ENCODE assay signal across 9 mouse cellular contexts in the genomic region with DNA sequence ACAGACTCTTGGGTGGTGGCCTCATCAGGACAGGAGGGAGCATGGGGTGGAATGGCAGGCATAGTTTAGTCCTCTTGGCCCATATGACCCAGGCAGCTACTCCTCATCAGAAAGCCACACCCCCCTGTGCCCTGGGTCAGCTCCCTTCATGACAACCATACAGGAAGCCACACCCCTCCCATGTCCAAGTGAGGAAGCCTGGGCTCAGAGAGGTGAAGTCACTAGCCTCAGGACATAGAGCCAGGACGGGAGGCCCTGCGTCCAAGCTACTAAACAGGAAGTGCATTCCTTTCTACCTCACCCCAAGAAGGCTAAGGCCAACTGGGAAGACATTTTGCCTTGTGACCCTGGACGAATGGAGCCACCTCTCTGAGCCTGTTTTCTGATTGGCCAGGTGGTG. TPM values are rescaled to one million over a fixed set of nuclear protein-coding genes. Genes with fewer than 3 reads are reported as not detected.
A peak's percentile ranks its signal among the peaks of the same experiment; 100 is the strongest.
DNase-seq lines count a peak whose midpoint lies in the region.
"Had no signal": no experiment of that assay in that cellular context is flagged by ENCODE, and none has a peak within 500 bp of the region (broad histone marks: within the 10 kb centered on the region; RNA-seq: fewer than 3 reads in every experiment).

No protein-coding gene starts in this region.

- DNase-seq in 416B (ENCODE audit: low read depth) (peak; percentile 84), R1 (ENCODE audit: low read depth, low spot score) (peak; percentile 64)
- DNase-seq in kidney, adult 9 months, result peak; percentile 61
- peak; percentile 62 for DNase-seq in lung, postnatal 36 days
- DNase-seq in thymus, postnatal 14 days, result no peak
- no peak for DNase-seq in frontal cortex, postnatal 14 days (ENCODE audit: low spot score in 2 of 2)
- no peak for DNase-seq in left cerebral cortex, postnatal 36 days (ENCODE audit: low spot score in 2 of 2)
- DNase-seq: gastrocnemius, postnatal 25 days; thymus, postnatal 4 days had no signal

- intact Hi-C loops in left cerebral cortex, postnatal 36 days (cut with DNase I), result no loop called here

RNA-seq across cellular contexts. Expression of a gene that starts 4.8 kb away (rescaled TPM):
- total RNA-seq in left cerebral cortex, postnatal 36 days (2021), result 1 to 10 TPM in 1 of 2 experiments, under 1 TPM in 1; 0.32 to 1.7 TPM

Comparison
In these comparisons a context has a peak if more than half of its experiments do, and no peak if none do; other contexts are left out.
1. DNase-seq: peak in 416B (single experiment), R1 (single experiment), kidney, adult 9 months (single experiment) and lung, postnatal 36 days (single experiment); none in thymus, postnatal 14 days (single experiment), frontal cortex, postnatal 14 days (0 of 2) and left cerebral cortex, postnatal 36 days (0 of 2).